Mouse (Mus musculus): ENCODE measurements around the gene Ctnnd2. TPM values are rescaled to one million over a fixed set of nuclear protein-coding genes. Genes with fewer than 3 reads are reported as not detected.

Gene Ctnnd2
- polyA plus RNA-seq, 1 experiment from 2014 or later: 0.96 TPM

DNA sequence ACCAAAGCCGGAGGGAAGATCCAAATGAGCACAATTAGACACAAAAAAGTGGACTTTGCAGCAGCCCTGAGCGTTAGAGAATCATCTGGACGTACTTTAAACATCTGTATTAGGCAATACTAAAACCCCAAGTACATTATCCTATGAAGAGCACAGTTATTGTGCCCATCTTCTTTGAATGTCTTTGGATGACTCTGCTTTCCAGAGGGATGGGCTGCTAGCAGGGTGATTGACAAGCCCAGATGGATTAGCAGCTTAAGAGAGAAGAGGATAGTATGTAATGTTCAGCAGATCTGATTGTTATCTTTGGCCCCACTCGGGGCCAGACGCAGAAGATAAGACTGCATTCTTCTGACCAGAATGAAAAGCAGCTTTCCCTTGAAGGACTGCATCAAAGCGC lies 214.9 kb downstream of the Ctnnd2 start:
- no peak overlapping the region for H3K27ac ChIP-seq
- H3K4me3 ChIP-seq (ENCODE audit: inconsistent target): no peak overlapping the region
- 58% methylated on average over 6 of the region's 6 CpGs for WGBS (ENCODE audit: missing documents)
- H3K79me2 ChIP-seq (ENCODE audit: inconsistent target): no peaks in the 10 kb centered on the region
- H3K36me3 ChIP-seq (ENCODE audit: inconsistent target): no peaks in the 10 kb centered on the region

DNA sequence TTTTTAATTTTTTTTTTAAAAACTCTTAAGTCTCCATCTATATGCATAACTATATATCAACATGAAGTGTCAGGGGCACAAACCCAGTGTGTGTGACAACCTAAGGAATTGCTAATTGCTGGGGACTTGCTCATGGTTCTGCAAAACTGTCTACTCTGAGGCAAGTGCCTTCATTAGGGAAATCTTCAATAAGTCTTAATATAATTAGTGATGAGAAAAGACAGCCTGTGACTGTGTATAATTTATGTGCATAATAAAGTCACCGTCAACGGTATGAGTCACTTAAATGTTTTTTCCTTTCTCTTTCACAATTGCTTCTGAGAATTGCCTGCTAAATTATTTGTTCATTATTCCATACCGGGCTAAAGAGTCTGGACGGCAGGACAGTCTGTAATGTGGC lies 228.7 kb downstream of the Ctnnd2 start:
- no peak overlapping the region for H3K4me3 ChIP-seq (ENCODE audit: inconsistent target)
- no peaks in the 10 kb centered on the region for H3K36me3 ChIP-seq (ENCODE audit: inconsistent target)
- no peak overlapping the region for H3K27ac ChIP-seq
- no peaks in the 10 kb centered on the region for H3K79me2 ChIP-seq (ENCODE audit: inconsistent target)
- 79% methylated on average over 4 of the region's 4 CpGs for WGBS (ENCODE audit: missing documents)

DNA sequence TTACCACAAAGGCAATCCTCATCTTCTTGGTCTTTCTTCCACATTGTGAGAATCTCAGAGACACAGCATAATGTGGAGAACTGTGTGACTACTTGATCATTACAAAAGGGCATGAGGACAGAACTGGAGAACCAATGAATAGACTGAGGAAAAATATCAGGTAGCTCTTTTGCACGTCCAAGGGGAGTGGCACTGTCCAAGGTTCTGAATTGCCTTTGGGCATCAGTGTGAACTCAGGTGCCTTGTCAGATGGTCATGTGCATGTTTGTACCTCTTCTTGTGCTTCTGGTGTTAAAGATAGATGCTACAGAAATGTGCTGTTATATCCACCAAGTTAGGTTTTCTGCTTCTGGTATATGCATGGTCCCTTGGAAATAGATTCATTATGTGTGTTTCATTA lies 233.9 kb downstream of the Ctnnd2 start:
- Histone ChIP-seq H3K36me3 (ENCODE audit: inconsistent target) (no peaks in the 10 kb centered on the region), H3K27ac (no peak overlapping the region), H3K79me2 (ENCODE audit: inconsistent target) (no peaks in the 10 kb centered on the region), H3K4me3 (ENCODE audit: inconsistent target) (no peak overlapping the region)
- WGBS (ENCODE audit: missing documents): 12% methylated on average over 1 of the region's 1 CpGs

DNA sequence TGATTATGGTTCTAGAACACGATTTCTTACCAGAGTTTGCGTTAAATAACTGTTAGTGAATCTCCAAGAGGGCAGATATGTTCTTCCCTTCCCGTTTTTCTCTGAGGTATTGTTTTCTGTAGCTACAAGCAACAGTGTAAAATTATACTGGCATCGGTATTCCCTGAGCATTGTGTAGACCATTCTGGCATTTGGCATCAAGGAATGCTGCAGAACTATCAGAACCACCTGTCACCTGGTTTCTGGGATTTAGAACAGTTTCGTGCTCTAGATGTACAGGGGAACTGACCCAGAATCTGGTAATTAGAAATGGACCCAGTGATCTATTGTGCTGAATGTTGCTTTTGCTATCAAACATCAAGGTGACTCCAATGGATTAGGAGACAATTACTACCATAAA lies 250.8 kb downstream of the Ctnnd2 start:
- no peak overlapping the region for H3K27ac ChIP-seq
- 85% methylated on average over 5 of the region's 5 CpGs for WGBS (ENCODE audit: missing documents)
- H3K4me3 ChIP-seq (ENCODE audit: inconsistent target): no peak overlapping the region
- no peaks in the 10 kb centered on the region for H3K79me2 ChIP-seq (ENCODE audit: inconsistent target)
- no peaks in the 10 kb centered on the region for H3K36me3 ChIP-seq (ENCODE audit: inconsistent target)

DNA sequence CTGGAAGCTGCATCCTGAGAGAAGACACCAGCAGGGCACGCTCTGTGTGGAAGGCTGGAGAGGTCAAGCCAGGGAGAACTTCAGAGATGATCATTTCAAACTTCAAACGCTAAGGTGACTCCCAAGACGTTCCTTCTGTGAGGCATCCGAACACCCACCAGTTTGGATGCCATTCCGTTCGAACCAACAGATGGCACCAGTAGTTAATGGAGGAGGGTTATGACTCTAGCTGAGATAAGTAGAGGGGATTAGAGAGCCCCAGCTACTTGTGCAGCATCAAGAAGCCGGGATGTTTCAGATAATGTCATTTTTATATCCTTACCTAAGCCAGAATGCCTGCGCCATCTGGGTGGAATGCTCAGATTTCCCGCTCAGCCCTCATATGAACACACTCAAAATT lies 251.9 kb downstream of the Ctnnd2 start:
- no peak overlapping the region for H3K4me3 ChIP-seq (ENCODE audit: inconsistent target)
- no peak overlapping the region for H3K27ac ChIP-seq
- 85% methylated on average over 9 of the region's 9 CpGs for WGBS (ENCODE audit: missing documents)
- H3K79me2 ChIP-seq (ENCODE audit: inconsistent target): no peaks in the 10 kb centered on the region
- no peaks in the 10 kb centered on the region for H3K36me3 ChIP-seq (ENCODE audit: inconsistent target)

DNA sequence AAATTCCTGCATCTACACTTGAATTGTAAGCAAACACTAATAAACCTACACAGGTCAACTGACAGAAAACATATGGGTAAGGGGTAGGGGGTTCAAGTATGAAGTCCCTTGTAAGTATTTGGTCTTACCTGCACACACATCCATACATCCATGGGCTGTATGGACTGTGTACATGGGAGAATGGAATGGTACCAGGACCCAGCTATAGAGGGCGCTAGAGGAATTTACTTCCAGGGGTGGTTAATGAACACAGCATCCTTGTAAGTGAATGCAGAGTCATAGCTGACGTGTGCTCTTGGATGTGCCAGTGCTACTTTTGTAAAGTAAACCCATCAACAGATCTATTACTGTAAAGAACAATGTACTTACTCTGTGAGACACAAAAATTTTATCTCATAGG lies 254.9 kb downstream of the Ctnnd2 start:
- 8% methylated on average over 2 of the region's 2 CpGs for WGBS (ENCODE audit: missing documents)
- Histone ChIP-seq H3K36me3 (ENCODE audit: inconsistent target) (no peaks in the 10 kb centered on the region), H3K4me3 (ENCODE audit: inconsistent target) (no peak overlapping the region), H3K27ac (no peak overlapping the region), H3K79me2 (ENCODE audit: inconsistent target) (no peaks in the 10 kb centered on the region)

DNA sequence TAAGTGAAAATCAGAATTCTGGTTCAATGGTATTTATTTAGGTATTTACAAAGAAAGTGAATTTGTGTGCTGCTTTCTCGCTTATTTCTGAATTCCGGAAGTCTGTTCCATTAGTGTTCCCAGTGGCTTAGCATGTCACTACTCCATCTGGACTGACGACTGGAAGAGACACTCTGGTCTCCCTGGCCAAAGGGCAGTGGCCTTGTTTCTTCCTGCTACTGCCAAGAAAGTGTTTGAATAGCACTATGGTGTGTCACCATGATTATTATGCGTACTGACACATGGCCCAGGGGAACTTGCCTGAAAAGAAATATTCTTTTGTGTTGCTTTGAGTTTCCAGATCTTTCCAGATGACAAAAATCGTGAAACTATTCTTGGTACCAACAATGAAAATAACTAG lies 266.7 kb downstream of the Ctnnd2 start:
- 86% methylated on average over 5 of the region's 5 CpGs for whole genome bisulfite sequencing (ENCODE audit: missing documents)
- no peak overlapping the region for H3K27ac ChIP-seq

DNA sequence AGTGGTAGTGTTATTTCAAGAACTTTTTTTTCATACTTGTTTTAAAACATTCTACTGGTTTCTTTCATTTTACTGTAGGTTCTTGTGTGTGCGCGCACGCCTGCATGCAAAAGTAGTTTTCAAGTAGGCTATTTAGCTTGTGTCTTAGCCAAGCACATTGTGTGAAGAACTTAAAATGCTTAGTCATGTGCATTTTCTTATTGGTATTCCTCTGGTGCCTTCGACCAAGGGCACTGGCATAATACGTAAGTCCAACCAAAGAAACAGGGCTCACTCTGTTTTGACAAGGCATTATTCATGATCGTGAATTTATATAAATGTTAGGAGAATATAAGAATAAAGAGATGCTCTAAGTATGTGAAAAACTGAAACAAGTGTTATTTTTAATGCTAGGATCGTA lies 278.4 kb downstream of the Ctnnd2 start:
- 95% methylated on average over 7 of the region's 7 CpGs for WGBS (ENCODE audit: missing documents)
- Histone ChIP-seq H3K27ac (no peak overlapping the region), H3K36me3 (ENCODE audit: inconsistent target) (no peaks in the 10 kb centered on the region), H3K4me3 (ENCODE audit: inconsistent target) (no peak overlapping the region), H3K79me2 (ENCODE audit: inconsistent target) (no peaks in the 10 kb centered on the region)

More for the DNA sequence above, 266.7 kb downstream of the Ctnnd2 start:
- Histone ChIP-seq H3K79me2 (ENCODE audit: inconsistent target) (no peaks in the 10 kb centered on the region), H3K4me3 (ENCODE audit: inconsistent target) (no peak overlapping the region), H3K36me3 (ENCODE audit: inconsistent target) (no peaks in the 10 kb centered on the region)

DNA sequence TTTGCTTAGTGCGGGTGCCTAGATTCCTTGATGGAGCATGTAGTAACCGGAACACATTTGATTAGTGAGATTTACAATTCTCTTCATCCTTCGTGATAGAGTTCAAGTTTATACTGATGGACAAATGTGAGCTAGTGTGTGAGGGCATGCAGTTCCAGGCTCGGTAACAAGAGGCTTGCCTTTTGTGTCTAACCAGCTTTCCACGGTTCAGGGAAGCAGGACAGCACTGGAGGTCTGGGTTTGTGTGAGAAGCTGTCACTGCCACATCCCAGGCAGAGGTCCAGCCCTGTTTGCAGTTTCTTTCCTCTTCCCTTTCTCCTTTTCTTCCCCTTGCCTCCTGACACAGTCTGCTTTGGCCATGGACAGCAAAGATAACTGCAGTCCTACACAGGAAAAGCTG lies 279.5 kb downstream of the Ctnnd2 start:
- no peak overlapping the region for H3K4me3 ChIP-seq (ENCODE audit: inconsistent target)
- 88% methylated on average over 5 of the region's 5 CpGs for WGBS (ENCODE audit: missing documents)

DNA sequence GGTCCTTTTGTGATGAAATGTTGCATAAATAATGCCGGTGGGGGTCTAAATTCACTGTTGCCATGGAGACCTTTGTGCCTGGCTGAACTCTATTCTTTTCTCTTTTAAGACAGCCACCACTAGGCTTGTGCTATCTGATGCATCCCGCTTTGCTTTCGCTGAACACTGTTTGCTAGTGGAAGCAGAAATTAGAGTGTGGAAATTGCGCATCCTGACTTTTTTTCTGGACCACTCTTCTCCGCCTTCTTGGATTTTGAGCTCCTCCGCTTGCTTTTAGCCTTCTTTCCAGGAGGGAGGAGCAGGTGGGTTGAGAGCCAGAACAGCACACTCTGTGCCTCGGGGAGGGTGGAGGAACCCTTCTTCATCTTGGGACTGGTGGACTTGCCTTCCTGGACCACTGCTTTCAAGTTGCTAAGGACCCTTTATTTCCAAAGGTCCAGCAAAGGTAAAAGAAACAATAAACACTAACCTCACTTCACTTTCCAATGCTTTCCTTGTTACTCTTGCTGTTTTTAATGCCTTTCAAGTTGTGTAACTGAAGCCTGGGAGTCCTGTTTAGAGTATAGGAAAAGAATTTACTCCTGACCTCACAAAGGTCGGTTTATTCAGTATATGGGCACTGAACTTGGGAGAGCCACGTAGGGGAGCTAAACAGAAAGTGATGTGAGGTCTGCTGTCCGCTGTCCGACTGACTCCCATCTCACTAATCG lies 285.3 kb downstream of the Ctnnd2 start:
- no peaks in the 10 kb centered on the region for H3K36me3 ChIP-seq (ENCODE audit: inconsistent target)
- 82% methylated on average over 12 of the region's 12 CpGs for WGBS (ENCODE audit: missing documents)
- no peak overlapping the region for H3K4me3 ChIP-seq (ENCODE audit: inconsistent target)
- no peaks in the 10 kb centered on the region for H3K79me2 ChIP-seq (ENCODE audit: inconsistent target)
- no peak overlapping the region for H3K27ac ChIP-seq

More for the DNA sequence above, 279.5 kb downstream of the Ctnnd2 start:
- Histone ChIP-seq H3K36me3 (ENCODE audit: inconsistent target) (no peaks in the 10 kb centered on the region), H3K79me2 (ENCODE audit: inconsistent target) (no peaks in the 10 kb centered on the region), H3K27ac (no peak overlapping the region)

DNA sequence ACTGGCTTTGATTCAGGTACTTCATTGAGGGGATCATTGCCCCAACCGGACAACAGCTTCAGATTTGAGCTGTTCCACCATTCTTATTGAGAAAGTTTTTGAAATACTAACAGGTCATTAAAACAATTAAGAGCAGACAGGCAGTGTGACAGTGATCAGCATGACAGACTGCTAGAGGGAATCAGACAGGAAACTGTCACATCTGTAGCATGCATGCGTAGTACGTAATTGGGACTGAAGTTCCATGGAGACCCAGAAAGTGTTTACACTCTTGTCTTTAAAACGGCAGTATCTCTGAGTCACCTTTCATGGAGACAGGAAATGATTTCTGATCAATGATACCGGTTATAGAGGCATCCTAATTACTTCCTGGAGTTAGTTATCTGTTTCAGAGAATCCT lies 286.3 kb downstream of the Ctnnd2 start:
- Histone ChIP-seq H3K27ac (no peak overlapping the region), H3K79me2 (ENCODE audit: inconsistent target) (no peaks in the 10 kb centered on the region), H3K36me3 (ENCODE audit: inconsistent target) (no peaks in the 10 kb centered on the region), H3K4me3 (ENCODE audit: inconsistent target) (no peak overlapping the region)
- WGBS (ENCODE audit: missing documents): 67% methylated on average over 5 of the region's 5 CpGs

DNA sequence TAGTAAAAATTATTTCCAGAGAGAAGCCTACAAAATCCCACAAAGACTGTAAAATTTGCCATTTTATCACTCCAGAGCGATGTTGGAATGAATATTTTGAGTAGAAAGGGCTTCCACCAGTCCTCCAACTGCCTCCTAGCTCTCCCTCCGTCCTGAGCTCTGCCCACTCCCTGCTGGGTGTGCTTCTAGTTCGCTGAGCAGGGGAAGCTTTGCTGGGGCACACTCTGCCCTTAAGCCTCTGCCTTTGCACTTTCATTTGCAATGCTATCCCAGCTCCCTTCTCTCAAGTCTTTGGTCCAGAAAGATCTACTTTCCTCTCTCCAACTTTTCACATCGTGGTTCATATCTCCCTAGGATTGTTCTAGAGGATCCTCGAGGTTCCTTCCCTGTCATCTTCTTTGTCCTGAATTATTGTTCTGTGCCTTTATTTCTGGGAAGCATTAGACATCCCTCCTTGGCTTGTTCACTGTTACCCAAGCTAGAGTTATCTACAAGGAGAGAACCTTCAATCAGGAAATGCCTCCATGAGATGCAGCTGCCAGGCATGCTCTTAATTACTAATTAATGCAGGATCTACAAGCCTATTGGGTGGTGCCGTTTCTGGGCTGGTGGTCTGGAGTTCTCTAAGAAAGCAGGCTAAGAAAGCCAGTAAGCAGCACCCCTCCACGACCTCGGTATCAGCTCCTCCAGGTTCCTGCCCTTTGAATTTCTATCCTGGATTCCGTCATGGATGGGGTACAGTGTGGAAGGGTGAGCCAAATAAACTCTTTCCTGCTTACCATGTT lies 288.1 kb downstream of the Ctnnd2 start:
- H3K27ac ChIP-seq: no peak overlapping the region
- H3K4me3 ChIP-seq (ENCODE audit: inconsistent target): no peak overlapping the region
- 67% methylated on average over 9 of the region's 9 CpGs for WGBS (ENCODE audit: missing documents)
- no peaks in the 10 kb centered on the region for H3K36me3 ChIP-seq (ENCODE audit: inconsistent target)
- no peaks in the 10 kb centered on the region for H3K79me2 ChIP-seq (ENCODE audit: inconsistent target)

DNA sequence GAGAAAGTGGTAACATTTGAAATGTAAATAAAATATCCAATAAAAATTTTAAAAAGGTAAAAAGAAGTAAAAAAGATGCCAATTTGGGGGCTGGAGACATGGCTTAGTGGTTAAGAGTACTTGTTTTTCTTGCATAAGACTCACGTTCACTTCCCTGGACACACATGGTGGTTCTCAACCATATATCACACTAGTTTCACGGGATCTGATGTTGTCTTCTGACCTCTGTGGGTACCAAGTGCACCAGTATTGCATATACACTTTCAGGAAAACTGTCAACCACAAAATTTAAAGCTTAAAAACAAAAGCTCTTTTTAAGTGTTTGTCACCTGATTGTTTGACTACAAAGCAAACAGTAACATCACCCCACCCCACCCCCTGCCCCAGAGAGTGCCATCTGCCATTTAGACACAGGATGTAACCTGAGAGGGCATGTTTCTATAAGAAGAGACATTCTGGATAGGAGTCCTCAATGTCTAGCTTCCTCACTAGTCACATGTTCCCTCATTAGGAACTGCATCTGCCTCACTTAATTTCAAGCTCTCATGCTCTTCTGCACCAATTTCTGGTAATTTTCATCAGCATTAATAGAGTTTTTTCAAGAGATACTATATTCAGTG lies 290.5 kb downstream of the Ctnnd2 start:
- Histone ChIP-seq H3K4me3 (ENCODE audit: inconsistent target) (no peak overlapping the region), H3K36me3 (ENCODE audit: inconsistent target) (no peaks in the 10 kb centered on the region), H3K27ac (no peak overlapping the region), H3K79me2 (ENCODE audit: inconsistent target) (no peaks in the 10 kb centered on the region)
- 65% methylated on average over 2 of the region's 2 CpGs for WGBS (ENCODE audit: missing documents)

DNA sequence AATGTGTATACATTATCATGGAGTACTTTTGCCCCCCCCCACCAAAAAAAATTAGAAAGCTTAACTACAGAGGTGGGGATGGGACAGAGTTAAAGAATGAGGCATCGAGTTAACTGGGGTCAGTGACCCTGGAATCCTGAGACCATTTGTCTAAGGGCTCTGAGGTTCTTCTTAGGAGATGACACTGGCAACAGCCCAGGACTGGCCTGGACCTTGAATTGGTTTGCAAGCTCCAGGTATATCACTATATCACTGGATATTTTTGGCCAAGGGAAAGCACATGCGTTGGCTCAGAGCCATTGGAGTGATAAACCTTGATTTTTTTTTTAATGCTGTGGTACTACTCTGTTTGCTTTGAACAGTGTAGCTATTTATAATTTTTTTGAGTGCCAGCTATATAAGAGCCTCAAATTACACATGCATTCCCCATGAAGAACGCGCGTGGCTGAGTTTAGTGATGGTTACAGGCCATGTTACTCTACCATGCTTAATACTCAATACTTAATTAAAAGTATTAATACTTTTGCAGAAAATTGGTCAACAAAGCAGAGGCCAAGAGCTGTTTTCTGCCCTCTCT lies 291.2 kb downstream of the Ctnnd2 start:
- Histone ChIP-seq H3K4me3 (ENCODE audit: inconsistent target) (no peak overlapping the region), H3K27ac (no peak overlapping the region), H3K79me2 (ENCODE audit: inconsistent target) (no peaks in the 10 kb centered on the region), H3K36me3 (ENCODE audit: inconsistent target) (no peaks in the 10 kb centered on the region)
- 85% methylated on average over 4 of the region's 5 CpGs for WGBS (ENCODE audit: missing documents)

Measured in macrophage (primary cell).